Mouse (Mus musculus): Measurements from ENCODE around the gene Psmb11.

The Psmb11 gene

DNA sequence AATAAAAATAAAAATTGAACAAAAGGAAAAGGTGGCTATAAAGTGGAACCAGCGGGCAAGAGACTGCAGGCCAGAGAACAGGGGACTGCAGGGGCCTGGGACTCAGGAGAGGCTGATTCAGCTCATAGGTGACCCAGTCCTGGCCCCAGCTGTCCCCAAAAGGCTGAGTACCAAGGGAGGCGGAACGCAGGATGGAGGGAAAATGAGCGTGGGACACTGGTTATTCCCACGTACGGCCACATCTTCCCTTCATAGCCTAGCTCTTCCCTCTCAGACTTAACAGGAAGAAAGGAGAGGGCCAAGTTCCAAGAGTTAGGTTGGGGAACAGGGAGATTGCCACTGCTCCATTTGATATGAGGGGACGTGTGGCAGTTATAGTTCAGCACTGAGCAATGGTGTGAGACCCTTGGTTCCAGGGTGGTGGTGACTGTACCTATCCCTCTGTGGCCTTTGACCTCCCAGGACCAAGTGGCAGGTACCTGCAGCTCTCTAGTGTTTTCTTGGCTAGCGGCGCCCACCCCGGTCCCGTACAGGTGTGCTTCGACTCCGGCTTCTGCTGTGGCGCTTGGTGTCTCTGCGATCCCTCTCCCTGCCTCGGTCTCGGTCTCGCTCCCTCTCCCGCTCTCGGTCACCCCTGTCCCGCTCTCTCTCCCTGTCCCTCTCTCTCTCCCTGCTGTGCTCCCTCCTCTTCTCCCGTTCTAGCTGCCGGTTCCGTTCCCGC is 21.2 kb downstream of the Psmb11 start:
- no peak for DNase-seq

DNA sequence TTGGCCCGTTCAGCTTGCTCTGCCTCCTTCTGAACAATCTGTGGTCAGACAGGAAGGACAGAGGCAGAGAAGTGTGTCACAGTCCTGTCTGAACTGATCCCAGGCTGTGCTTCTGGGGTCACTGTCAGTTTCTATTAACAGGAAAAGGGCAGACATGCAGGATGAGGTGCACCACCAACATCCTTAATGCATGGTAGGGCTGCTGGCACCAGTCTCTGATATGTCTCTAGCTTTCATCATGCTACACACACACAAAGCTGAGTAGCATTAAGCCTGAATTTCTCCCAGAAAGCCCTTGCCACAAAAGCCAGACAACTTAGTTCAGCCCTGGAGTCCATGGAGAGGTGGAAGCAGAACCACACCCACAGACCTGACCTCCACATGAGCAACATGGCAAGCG is 21.8 kb downstream of the Psmb11 start:
- no peak for DNase-seq

DNA sequence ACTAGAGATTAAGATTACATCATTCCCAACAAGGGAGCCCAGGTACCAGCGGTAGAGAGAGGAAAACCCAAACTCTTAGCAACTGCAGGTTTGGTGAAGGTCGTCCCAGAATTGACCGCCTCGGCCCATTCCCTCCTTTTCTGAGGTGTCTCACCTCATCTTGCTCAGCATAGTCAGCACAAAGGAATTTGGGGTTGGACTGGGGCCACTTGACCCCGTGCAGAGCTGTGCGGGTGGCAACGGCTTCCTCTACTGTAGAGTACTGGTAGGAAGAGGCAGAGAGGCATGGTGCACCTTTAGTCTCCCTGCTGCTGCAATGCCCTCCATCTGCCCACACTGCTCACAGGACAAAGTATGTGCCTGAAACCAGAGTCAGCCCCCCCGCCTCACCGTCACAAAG is 23.1 kb downstream of the Psmb11 start:
- DNase-seq, result no peak

GRCm38 (mm10) chr14:54646455-54646854 is 25.2 kb downstream of the Psmb11 start:
- DNase-seq, result no peak

DNA sequence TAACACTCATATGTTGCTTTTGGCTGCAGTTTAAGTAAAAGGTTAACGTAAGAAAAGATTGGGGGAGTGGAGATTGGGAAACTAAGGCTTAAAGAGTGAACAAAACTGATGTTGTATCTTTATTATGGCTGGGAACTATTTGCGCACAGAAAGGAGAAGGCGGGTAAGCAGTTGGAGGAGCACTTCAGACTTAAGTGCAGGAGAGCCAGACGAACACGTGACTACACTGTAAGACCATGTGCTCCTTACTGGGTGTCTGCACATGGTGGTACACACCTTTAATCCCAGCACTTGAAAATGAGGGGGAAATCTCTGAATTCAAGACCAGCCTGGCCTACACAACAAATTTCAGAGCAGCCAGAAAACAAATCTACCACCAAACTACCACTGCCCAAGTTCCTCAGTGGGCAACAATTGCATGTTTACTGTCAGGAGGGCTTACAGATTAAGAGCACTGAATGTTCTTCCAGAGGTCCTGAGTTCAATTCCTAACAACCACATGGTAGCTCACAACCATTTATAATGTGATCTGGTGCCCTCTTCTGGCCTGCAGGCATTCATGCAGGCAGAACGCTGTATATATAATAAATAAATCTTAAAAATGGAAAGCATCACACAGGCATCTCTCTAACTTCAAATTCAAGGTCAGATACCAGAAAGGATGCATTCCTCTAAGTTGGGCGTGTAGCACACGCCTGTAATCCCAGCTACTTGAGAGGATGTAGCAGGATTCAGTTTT is 25.8 kb downstream of the Psmb11 start:
- DNase-seq, result peak; percentile 54 to 65

DNA sequence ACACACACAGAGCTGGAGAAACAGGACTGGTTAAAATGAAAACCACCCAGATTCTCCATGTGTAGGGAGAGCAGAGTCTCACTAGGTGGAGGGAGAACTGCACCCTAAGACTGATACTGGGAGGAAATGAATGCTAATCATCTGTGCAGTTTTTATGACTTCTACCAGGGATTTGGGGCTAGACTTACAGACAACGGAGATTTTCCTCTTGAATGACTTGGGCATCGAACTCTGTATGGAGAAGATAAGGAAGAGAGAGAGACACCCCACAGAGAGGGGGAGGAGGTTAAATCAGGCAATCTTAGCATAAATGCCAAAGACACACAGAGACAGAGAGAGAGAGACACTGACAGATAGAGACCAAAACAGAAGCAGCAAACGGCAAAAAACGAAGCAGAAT is 26.7 kb downstream of the Psmb11 start:
- no peak for DNase-seq

- DNase-seq, result peak; percentile 77 to 88
These were observed 29.6 kb downstream of the Psmb11 start for GRCm38 (mm10) chr14:54650621-54651454.

DNA sequence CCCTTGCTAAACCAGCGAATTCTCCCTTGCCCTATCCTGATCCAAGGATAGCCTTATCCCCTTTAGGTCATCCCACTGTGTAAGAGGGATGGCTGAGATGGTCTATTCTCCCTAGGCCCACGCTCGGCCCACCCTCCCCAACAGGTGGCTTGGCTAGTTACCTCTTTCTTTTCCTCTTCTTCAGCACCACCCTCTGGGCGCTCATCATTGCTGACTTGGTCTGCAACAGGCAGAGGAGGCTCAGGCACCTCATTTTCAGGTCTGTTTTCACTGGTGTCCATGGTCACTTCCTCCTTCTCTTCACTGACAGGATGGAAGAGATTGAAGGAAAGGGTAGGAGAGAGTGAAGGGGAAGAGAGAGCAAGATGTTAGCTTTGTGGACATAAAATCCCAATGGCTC is 30.3 kb downstream of the Psmb11 start:
- DNase-seq, result no peak

- DNase-seq, result no peak
These were observed 31.6 kb downstream of the Psmb11 start for GRCm38 (mm10) chr14:54652787-54653186.

- peak; percentile 91 to 93 for DNase-seq
These were observed 32.3 kb downstream of the Psmb11 start for GRCm38 (mm10) chr14:54653496-54653895.

GRCm38 (mm10) chr14:54660009-54660408 is 38.8 kb downstream of the Psmb11 start:
- no peak for DNase-seq

DNA sequence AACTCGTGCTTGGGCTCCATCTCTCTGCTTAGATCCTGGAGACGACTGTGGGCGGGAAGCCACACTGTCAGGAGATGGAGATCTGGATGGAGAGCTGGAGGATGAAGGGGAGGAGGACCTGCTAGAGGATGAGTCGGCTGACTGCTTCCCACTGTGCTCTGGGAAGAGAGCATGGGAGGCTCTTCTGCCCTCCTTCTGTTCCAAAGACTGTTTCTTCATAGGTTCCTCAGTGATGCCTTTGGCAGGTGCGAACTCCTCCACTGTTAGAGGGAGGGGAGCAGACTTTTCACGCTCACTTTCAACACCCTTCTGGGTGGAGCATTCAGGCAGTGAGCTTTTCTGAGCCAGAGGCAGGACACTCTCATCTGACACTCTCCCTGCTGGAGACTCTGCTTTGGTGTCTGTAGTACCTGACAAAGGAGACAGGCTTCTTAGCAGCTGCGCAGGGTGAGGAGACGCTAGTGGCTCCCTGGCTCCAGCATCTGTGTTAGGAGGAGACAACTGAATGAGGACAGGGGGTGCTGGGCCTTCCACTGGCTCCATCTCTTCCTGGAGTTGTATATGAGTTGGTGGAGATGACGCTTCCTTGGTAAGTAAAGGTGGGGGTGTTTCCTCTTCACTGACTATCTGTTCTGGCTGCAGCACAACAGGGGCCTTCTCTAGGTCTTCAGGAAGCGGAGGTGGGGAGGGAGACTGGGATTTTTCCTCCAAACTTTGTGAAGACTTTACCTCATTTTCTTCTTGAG is 43.4 kb downstream of the Psmb11 start:
- DNase-seq, result no peak

- DNase-seq, result peak; percentile 55 to 62
These were observed 48.1 kb downstream of the Psmb11 start for GRCm38 (mm10) chr14:54669381-54669780.

- peak; percentile 56 to 69 for DNase-seq
These were observed 53.1 kb downstream of the Psmb11 start for GRCm38 (mm10) chr14:54674317-54674716.

DNA sequence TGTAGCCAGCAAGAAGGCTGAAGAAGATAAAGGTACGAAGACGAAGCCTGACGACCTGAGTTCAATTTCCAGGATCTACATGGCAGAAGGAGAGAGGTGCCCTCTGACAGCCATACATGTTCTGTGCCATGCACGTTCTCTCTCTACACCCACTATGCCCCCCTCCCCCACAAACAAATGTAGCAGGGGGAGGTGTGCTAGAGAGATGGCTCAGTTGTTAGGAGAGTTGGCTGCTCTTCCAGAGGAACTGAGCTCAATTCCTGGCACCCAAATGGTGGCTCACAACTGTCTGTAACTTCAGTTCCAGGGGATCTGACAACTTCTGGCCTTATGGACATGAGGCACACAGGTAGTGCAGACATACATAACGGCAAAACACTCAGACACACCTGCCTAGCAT is 55.1 kb downstream of the Psmb11 start:
- DNase-seq, result no peak

GRCm38 (mm10) chr14:54678657-54679304 is 57.5 kb downstream of the Psmb11 start:
- DNase-seq, result no peak

Data from lung, adult 18-20 months (tissue).